Comparison of ENCODE assay signal across 24 mouse cellular contexts in the genomic region with DNA sequence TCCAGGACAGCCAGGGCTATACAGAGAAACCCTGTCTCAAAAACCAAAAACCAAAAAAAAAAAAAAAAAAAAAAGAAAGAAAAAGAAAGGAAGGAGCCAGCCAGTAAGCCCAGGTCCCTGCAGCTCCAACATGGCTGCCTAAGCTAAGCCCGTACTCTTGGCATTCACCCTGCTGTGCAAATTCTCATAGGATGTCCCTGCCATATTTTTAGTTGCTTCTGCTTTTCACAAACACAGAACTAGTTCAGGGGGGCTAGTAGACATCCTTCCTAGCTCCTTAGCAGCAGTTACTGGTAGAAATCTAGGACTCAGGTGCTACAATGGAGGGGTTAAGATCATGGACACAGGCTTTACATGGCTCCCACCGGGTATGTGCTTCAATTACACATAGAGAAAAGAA. TPM values are rescaled to one million over a fixed set of nuclear protein-coding genes. Genes with fewer than 3 reads are reported as not detected.
A peak's percentile ranks its signal among the peaks of the same experiment; 100 is the strongest.
DNase-seq lines count a peak whose midpoint lies in the region; ATAC-seq and TF ChIP-seq lines count a peak whose summit lies in the region.
"Had no signal": no experiment of that assay in that cellular context is flagged by ENCODE, and none has a peak within 500 bp of the region (broad histone marks: within the 10 kb centered on the region; RNA-seq: fewer than 3 reads in every experiment).

No protein-coding gene starts in this region.

- H3K27me3 ChIP-seq in heart, embryonic 12.5 days (replicated peaks), result no peaks in the 10 kb centered on the region
- H3K27me3 ChIP-seq in liver, embryonic 15.5 days, result no peaks in the 10 kb centered on the region
- H3K27me3 ChIP-seq: embryonic facial prominence, embryonic 13.5 days; midbrain, embryonic 13.5 days had no signal

- H3K9me3 ChIP-seq in heart, embryonic 12.5 days (replicated peaks), result no peaks in the 10 kb centered on the region
- no peaks in the 10 kb centered on the region for H3K9me3 ChIP-seq in liver, embryonic 15.5 days (replicated peaks)
- H3K9me3 ChIP-seq: embryonic facial prominence, embryonic 13.5 days; midbrain, embryonic 13.5 days had no signal

- no peak overlapping the region for H3K4me3 ChIP-seq in heart, embryonic 12.5 days
- peak overlapping the region; percentile 34 for H3K4me3 ChIP-seq in bone marrow, adult 2 months (replicated peaks; ENCODE audit: control insufficient read depth, low read depth, low read length)
- H3K4me3 ChIP-seq in liver, embryonic 15.5 days (replicated peaks), result peak overlapping the region; percentile 70
- H3K4me3 ChIP-seq: embryonic facial prominence, embryonic 13.5 days; midbrain, embryonic 13.5 days had no signal

- no peak for TF ChIP-seq CTCF in bone marrow, adult 2 months (IDR thresholded peaks at IDR 0.05; ENCODE audit: control insufficient read depth, insufficient read depth, low read length)

- no peak for DNase-seq in heart, postnatal 36 days
- DNase-seq in A20 (ENCODE audit: low read depth, low spot score), result peak; percentile 46
- no peak for DNase-seq in right cerebral cortex, postnatal 10 days (ENCODE audit: low spot score in 2 of 2)
- DNase-seq in MN1 (ENCODE audit: low spot score), result no peak
- DNase-seq in layer of hippocampus, postnatal 36 days, result no peak
- DNase-seq: adrenal gland, postnatal 10 days; cerebellum, adult 8-10 months; kidney, adult 18-20 months; kidney, postnatal 25 days; layer of hippocampus, adult 9-11 months; thymus, postnatal 36 days had no signal

- H3K9ac ChIP-seq in heart, embryonic 12.5 days, result no peak overlapping the region
- H3K9ac ChIP-seq in liver, embryonic 15.5 days, result 0 out of 2 replicates have a peak overlapping the region, but pooled peaks have one; percentile 4
- H3K9ac ChIP-seq: embryonic facial prominence, embryonic 13.5 days; midbrain, embryonic 13.5 days had no signal

- peaks cover 22% of the 10 kb centered on the region for H3K36me3 ChIP-seq in heart, embryonic 12.5 days
- peaks cover 29% of the 10 kb centered on the region for H3K36me3 ChIP-seq in liver, embryonic 15.5 days (replicated peaks)
- H3K36me3 ChIP-seq: midbrain, embryonic 13.5 days had no signal

- WGBS in heart, embryonic 12.5 days, result 85% methylated on average over 2 of the region's 2 CpGs
- WGBS in bone marrow, adult 2 months, result 42% methylated on average over 2 of the region's 2 CpGs
- 61% methylated on average over 2 of the region's 2 CpGs for WGBS in liver, embryonic 15.5 days (ENCODE audit: insufficient replicate concordance)

- intact Hi-C loops in heart, postnatal 36 days (cut with DNase I), result loop anchor here (2.0 kb wide), 1 partner anchor 13 kb away; no protein-coding TSS in a partner anchor

- TF ChIP-seq POLR2A in bone marrow, adult 2 months (IDR thresholded peaks at IDR 0.05; ENCODE audit: borderline replicate concordance, control insufficient read depth, low read depth, low read length), result no peak

- H3K4me2 ChIP-seq in heart, embryonic 12.5 days, result 0 out of 2 replicates have a peak overlapping the region, but pooled peaks have one; percentile 5
- H3K4me2 ChIP-seq in liver, embryonic 15.5 days, result peak overlapping the region; percentile 71
- H3K4me2 ChIP-seq: midbrain, embryonic 13.5 days had no signal

- H3K27ac ChIP-seq in heart, embryonic 12.5 days (ENCODE audit: poor library complexity, severe bottlenecking), result no peak overlapping the region
- peak overlapping the region; percentile 55; the same call in 1 of the 2 replicates for H3K27ac ChIP-seq in bone marrow, adult 2 months (ENCODE audit: control insufficient read depth, insufficient read depth, low read depth, low read length, poor library complexity)
- H3K27ac ChIP-seq in liver, embryonic 15.5 days (replicated peaks), result no peak overlapping the region
- H3K27ac ChIP-seq: embryonic facial prominence, embryonic 13.5 days; hindbrain, postnatal 0 days; midbrain, embryonic 13.5 days had no signal

- ATAC-seq in heart, embryonic 12.5 days (ENCODE audit: insufficient number of reproducible peaks, low FRiP score), result no peak
- no peak for ATAC-seq in liver, embryonic 15.5 days (ENCODE audit: insufficient read depth)
- ATAC-seq: hindbrain, postnatal 0 days; midbrain, embryonic 13.5 days had no signal

- peaks cover 11% of the 10 kb centered on the region for H3K4me1 ChIP-seq in heart, embryonic 12.5 days (replicated peaks)
- peaks cover 8% of the 10 kb centered on the region for H3K4me1 ChIP-seq in bone marrow, adult 2 months (ENCODE audit: control insufficient read depth, insufficient read depth, low read length)
- H3K4me1 ChIP-seq in liver, embryonic 15.5 days (replicated peaks), result peaks cover 29% of the 10 kb centered on the region

RNA-seq across cellular contexts. Expression of a gene that starts 24.3 kb away (rescaled TPM):
- polyA plus RNA-seq in heart, embryonic 12.5 days (2016; fragmentation: Nextera tagmentation; extraction: Ambion mirVana), result 0.08 and 0.15 TPM in 2 replicates
- total RNA-seq in heart, postnatal 36 days (2021), result not detected
- 1.3 TPM in 1 of 2 replicates, not detected in the other for polyA plus RNA-seq in bone marrow, adult 2 months (2011; ENCODE audit: insufficient read depth, insufficient read length, low replicate concordance, missing spikeins)
- 12.6 and 15.3 TPM in 2 replicates for polyA plus RNA-seq in liver, embryonic 15.5 days (2015; fragmentation: Nextera tagmentation; extraction: Ambion mirVana)
- not detected for total RNA-seq in layer of hippocampus, postnatal 36 days (2021)
- total RNA-seq: gastrocnemius, postnatal 14 days; hematopoietic stem cell, adult 5-6 weeks; hindbrain, postnatal 0 days; left cerebral cortex, postnatal 10 days; neutrophil, adult 5-6 weeks had no signal
- polyA plus RNA-seq: forebrain, embryonic 11.5 days; midbrain, embryonic 13.5 days; testis, adult 2 months had no signal

RNA-seq across cellular contexts. Expression of a gene that starts 30.0 kb away (rescaled TPM):
- polyA plus RNA-seq in heart, embryonic 12.5 days (2016; fragmentation: Nextera tagmentation; extraction: Ambion mirVana), result 21.0 and 21.8 TPM in 2 replicates
- 1 to 10 TPM; 5.9 to 6.9 TPM for total RNA-seq in heart, postnatal 36 days (2021)
- 42.1 and 61.9 TPM in 2 replicates for polyA plus RNA-seq in bone marrow, adult 2 months (2011; ENCODE audit: insufficient read depth, insufficient read length, low replicate concordance, missing spikeins)
- polyA plus RNA-seq in liver, embryonic 15.5 days (2015; fragmentation: Nextera tagmentation; extraction: Ambion mirVana), result 21.4 and 23.8 TPM in 2 replicates
- total RNA-seq in layer of hippocampus, postnatal 36 days (2021), result 1 to 10 TPM; 1.3 to 1.6 TPM

RNA-seq across cellular contexts. Expression of a gene that starts 57.6 kb away (rescaled TPM):
- not detected in 2 replicates for polyA plus RNA-seq in heart, embryonic 12.5 days (2016; fragmentation: Nextera tagmentation; extraction: Ambion mirVana)
- total RNA-seq in heart, postnatal 36 days (2021), result not detected
- 0.45 and 2.5 TPM in 2 replicates for polyA plus RNA-seq in bone marrow, adult 2 months (2011; ENCODE audit: insufficient read depth, insufficient read length, low replicate concordance, missing spikeins)
- 0.43 and 0.54 TPM in 2 replicates for polyA plus RNA-seq in liver, embryonic 15.5 days (2015; fragmentation: Nextera tagmentation; extraction: Ambion mirVana)
- total RNA-seq in layer of hippocampus, postnatal 36 days (2021), result under 1 TPM; 0.17 to 0.28 TPM
- total RNA-seq: hematopoietic stem cell, adult 5-6 weeks; hindbrain, postnatal 0 days; left cerebral cortex, postnatal 10 days; neutrophil, adult 5-6 weeks had no signal
- polyA plus RNA-seq: cortical plate, adult 2 months; embryonic facial prominence, embryonic 13.5 days; forebrain, embryonic 11.5 days; hindbrain, postnatal 0 days; midbrain, embryonic 13.5 days; testis, adult 2 months had no signal
